9 mouse cellular contexts compared by ENCODE assay signal in genomic region chr7:81933601-81934266, GRCm38 (mm10). TPM values are rescaled to one million over a fixed set of nuclear protein-coding genes. Genes with fewer than 3 reads are reported as not detected.
A peak's percentile ranks its signal among the peaks of the same experiment; 100 is the strongest.
DNase-seq lines count a peak whose midpoint lies in the region; ATAC-seq and TF ChIP-seq lines count a peak whose summit lies in the region.
"Had no signal": no experiment of that assay in that cellular context is flagged by ENCODE, and none has a peak within 500 bp of the region (broad histone marks: within the 10 kb centered on the region; RNA-seq: fewer than 3 reads in every experiment).

No protein-coding gene starts in this region.

- H3K4me1 ChIP-seq in spleen, adult 2 months (ENCODE audit: control insufficient read depth, insufficient read depth, insufficient read length): peaks cover 10% of the 10 kb centered on the region; the same call in 1 of the 2 replicates
- peaks cover 32% of the 10 kb centered on the region for H3K4me1 ChIP-seq in embryonic facial prominence, embryonic 10.5 days
- no peaks in the 10 kb centered on the region for H3K4me1 ChIP-seq in heart, adult 2 months (ENCODE audit: control insufficient read depth, insufficient read depth, low read length)
- peaks cover 24% of the 10 kb centered on the region for H3K4me1 ChIP-seq in limb, embryonic 12.5 days (replicated peaks)
- H3K4me1 ChIP-seq in midbrain, embryonic 14.5 days (ENCODE audit: control insufficient read depth, insufficient read depth, low read length): peaks cover 29% of the 10 kb centered on the region
- peaks cover 8% of the 10 kb centered on the region; the same call in 1 of the 2 replicates for H3K4me1 ChIP-seq in stomach, embryonic 14.5 days (ENCODE audit: control insufficient read depth, insufficient read depth, low read length)

- peak overlapping the region; percentile 66 for H3K4me3 ChIP-seq in spleen, adult 2 months (ENCODE audit: extremely low read depth, insufficient read depth, insufficient read length)
- peak overlapping the region; percentile 97 for H3K4me3 ChIP-seq in embryonic facial prominence, embryonic 10.5 days
- peak overlapping the region; percentile 95 for H3K4me3 ChIP-seq in heart, adult 2 months
- peak overlapping the region; percentile 88 for H3K4me3 ChIP-seq in limb, embryonic 12.5 days (replicated peaks)
- peak overlapping the region; percentile 96 for H3K4me3 ChIP-seq in midbrain, embryonic 14.5 days (replicated peaks; ENCODE audit: low read depth, low read length)
- H3K4me3 ChIP-seq in stomach, embryonic 14.5 days (ENCODE audit: low read depth, low read length): peak overlapping the region; percentile 63

- H3K79me2 ChIP-seq in heart, adult 2 months (replicated peaks; ENCODE audit: control insufficient read depth, insufficient read depth, low read length): 0 out of 2 replicates have a peak, but pooled peaks cover 2% of the 10 kb centered on the region

- TF ChIP-seq EP300 in heart, adult 2 months (IDR thresholded peaks at IDR 0.05; ENCODE audit: insufficient read depth, low read depth, low read length): no peak

- H3K4me2 ChIP-seq in limb, embryonic 12.5 days: peak overlapping the region; percentile 82
- peak overlapping the region; percentile 79 for H3K4me2 ChIP-seq in midbrain, embryonic 14.5 days (ENCODE audit: low read length)
- H3K4me2 ChIP-seq in stomach, embryonic 14.5 days (replicated peaks; ENCODE audit: low read depth, low read length): peak overlapping the region; percentile 77

- no peaks in the 10 kb centered on the region for H3K36me3 ChIP-seq in spleen, adult 2 months (ENCODE audit: control insufficient read depth, insufficient read depth, low read length)
- no peaks in the 10 kb centered on the region for H3K36me3 ChIP-seq in embryonic facial prominence, embryonic 10.5 days (replicated peaks)
- H3K36me3 ChIP-seq in heart, adult 2 months (ENCODE audit: control insufficient read depth, insufficient read depth, low read length): peaks cover 2% of the 10 kb centered on the region; the same call in 1 of the 2 replicates
- H3K36me3 ChIP-seq in limb, embryonic 12.5 days: no peaks in the 10 kb centered on the region
- no peaks in the 10 kb centered on the region for H3K36me3 ChIP-seq in midbrain, embryonic 14.5 days (ENCODE audit: control insufficient read depth, insufficient read depth, low read length)
- no peaks in the 10 kb centered on the region for H3K36me3 ChIP-seq in stomach, embryonic 14.5 days (ENCODE audit: control insufficient read depth, insufficient read depth, low read length)

- no peak for TF ChIP-seq CTCF in spleen, adult 2 months (IDR thresholded peaks at IDR 0.05; ENCODE audit: extremely low read depth, insufficient read depth, insufficient read length, insufficient replicate concordance)
- TF ChIP-seq CTCF in heart, adult 2 months (IDR thresholded peaks at IDR 0.05): no peak

- no peaks in the 10 kb centered on the region for H3K9me3 ChIP-seq in embryonic facial prominence, embryonic 10.5 days
- H3K9me3 ChIP-seq in limb, embryonic 12.5 days: no peaks in the 10 kb centered on the region
- H3K9me3 ChIP-seq in midbrain, embryonic 14.5 days (ENCODE audit: control insufficient read depth, low read length): no peaks in the 10 kb centered on the region
- no peaks in the 10 kb centered on the region for H3K9me3 ChIP-seq in stomach, embryonic 14.5 days (ENCODE audit: control insufficient read depth, low read depth, low read length)

- H3K27ac ChIP-seq in spleen, adult 2 months (ENCODE audit: insufficient read depth, low read length): peak overlapping the region; percentile 41
- H3K27ac ChIP-seq in embryonic facial prominence, embryonic 10.5 days (replicated peaks): peak overlapping the region; percentile 99
- H3K27ac ChIP-seq in heart, adult 2 months: peak overlapping the region; percentile 81
- H3K27ac ChIP-seq in limb, embryonic 12.5 days: peak overlapping the region; percentile 97
- peak overlapping the region; percentile 99 for H3K27ac ChIP-seq in midbrain, embryonic 14.5 days (replicated peaks; ENCODE audit: low read depth, low read length)
- H3K27ac ChIP-seq in stomach, embryonic 14.5 days (ENCODE audit: low read length): peak overlapping the region; percentile 86

- H3K27me3 ChIP-seq in spleen, adult 2 months (ENCODE audit: control insufficient read depth, insufficient read depth, low read length): peaks cover 18% of the 10 kb centered on the region
- H3K27me3 ChIP-seq in embryonic facial prominence, embryonic 10.5 days (replicated peaks; ENCODE audit: low read depth, poor library complexity, severe bottlenecking): peaks cover 24% of the 10 kb centered on the region
- no peaks in the 10 kb centered on the region for H3K27me3 ChIP-seq in heart, adult 2 months (ENCODE audit: control insufficient read depth, insufficient read depth, low read length)
- no peaks in the 10 kb centered on the region for H3K27me3 ChIP-seq in limb, embryonic 12.5 days
- H3K27me3 ChIP-seq in midbrain, embryonic 14.5 days (ENCODE audit: control insufficient read depth, insufficient read depth, low read length): no peaks in the 10 kb centered on the region
- H3K27me3 ChIP-seq in stomach, embryonic 14.5 days (ENCODE audit: control insufficient read depth, insufficient read depth, low read length): no peaks in the 10 kb centered on the region
- H3K27me3 ChIP-seq: CH12.LX had no signal

- H3K9ac ChIP-seq in heart, adult 2 months (ENCODE audit: low read depth, low read length): peak overlapping the region; percentile 88
- peak overlapping the region; percentile 96 for H3K9ac ChIP-seq in limb, embryonic 12.5 days (replicated peaks)
- peak overlapping the region; percentile 100 for H3K9ac ChIP-seq in midbrain, embryonic 14.5 days (replicated peaks; ENCODE audit: low read length)
- H3K9ac ChIP-seq in stomach, embryonic 14.5 days (replicated peaks; ENCODE audit: low read depth, low read length): peak overlapping the region; percentile 63

- peak; percentile 23 for ATAC-seq in limb, embryonic 12.5 days (ENCODE audit: insufficient number of reproducible peaks, insufficient read depth, low FRiP score, low TSS enrichment, low read depth)
- peak; percentile 80 for ATAC-seq in midbrain, embryonic 14.5 days (ENCODE audit: low FRiP score, low TSS enrichment)
- peak; percentile 69 for ATAC-seq in stomach, embryonic 14.5 days (ENCODE audit: insufficient number of reproducible peaks, insufficient read depth, low FRiP score, low read depth)

- no peak for TF ChIP-seq POLR2A in spleen, adult 2 months (IDR thresholded peaks at IDR 0.05; ENCODE audit: low read depth, low read length)
- TF ChIP-seq POLR2A in heart, adult 2 months (IDR thresholded peaks at IDR 0.05; ENCODE audit: insufficient read depth, low read depth, low read length): no peak

- intact Hi-C loops in heart, adult 2 months (cut with DNase I): loop anchor here (2.0 to 5.0 kb wide), 3 partner anchors 66 to 145 kb away; partner anchors contain the start of genes 3110040N11Rik and Btbd1

- peak in 1 of 2 experiments; percentile 13 for DNase-seq in spleen, adult 2 months (ENCODE audit: low read depth in 1 of 2, low spot score in 2 of 2)
- DNase-seq in spleen, adult 12 weeks (ENCODE audit: low spot score): no peak
- DNase-seq in embryonic facial prominence, embryonic 10.5 days (ENCODE audit: low spot score): peak; percentile 82
- DNase-seq in heart, adult 2 months: peak; percentile 80
- peak; percentile 62 for DNase-seq in kidney, adult 18-20 months
- peak; percentile 85 for DNase-seq in midbrain, embryonic 14.5 days

- WGBS in spleen, adult 2 months: under 1% methylated on average over 91 of the region's 103 CpGs
- under 1% methylated on average over 103 of the region's 103 CpGs for WGBS in embryonic facial prominence, embryonic 10.5 days
- under 1% methylated on average over 99 of the region's 103 CpGs for WGBS in heart, adult 2 months
- WGBS in limb, embryonic 12.5 days: under 1% methylated on average over 92 of the region's 103 CpGs
- under 1% methylated on average over 80 of the region's 103 CpGs for WGBS in midbrain, embryonic 14.5 days
- under 1% methylated on average over 88 of the region's 103 CpGs for WGBS in stomach, embryonic 14.5 days

RNA-seq across cellular contexts. Expression of gene Hdgfl3, which starts 0.5 kb away (rescaled TPM):
- 1.2 and 1.7 TPM in 2 replicates for polyA plus RNA-seq in spleen, adult 2 months (2012; rRNA removed)
- 23.6 and 27.5 TPM in 2 replicates for polyA plus RNA-seq in embryonic facial prominence, embryonic 10.5 days (2016; fragmentation: Nextera tagmentation; extraction: Ambion mirVana)
- total RNA-seq in heart, adult 2 months (2021): 1 to 10 TPM; 7.8 to 8.0 TPM
- polyA plus RNA-seq in heart, adult 2 months (2012; rRNA removed): 1.8 and 2.8 TPM in 2 replicates
- polyA plus RNA-seq in limb, embryonic 12.5 days (2016; fragmentation: Nextera tagmentation; extraction: Ambion mirVana): 35.0 and 37.8 TPM in 2 replicates
- polyA plus RNA-seq in midbrain, embryonic 14.5 days (2014; fragmentation: Nextera tagmentation; extraction: Ambion mirVana): 99.2 and 99.4 TPM in 2 replicates
- 20.2 and 20.5 TPM in 2 replicates for polyA plus RNA-seq in stomach, embryonic 14.5 days (2014; fragmentation: Nextera tagmentation; extraction: Ambion mirVana)

RNA-seq across cellular contexts. Expression of gene Bnc1, which starts 58.4 kb away (rescaled TPM):
- 0.07 and 0.18 TPM in 2 replicates for polyA plus RNA-seq in spleen, adult 2 months (2012; rRNA removed)
- 3.1 and 4.5 TPM in 2 replicates for polyA plus RNA-seq in embryonic facial prominence, embryonic 10.5 days (2016; fragmentation: Nextera tagmentation; extraction: Ambion mirVana)
- total RNA-seq in heart, adult 2 months (2021): 1 to 10 TPM in 1 of 2 experiments, under 1 TPM in 1; 0.82 to 1.4 TPM
- 0.57 and 0.91 TPM in 2 replicates for polyA plus RNA-seq in heart, adult 2 months (2012; rRNA removed)
- 4.2 and 4.4 TPM in 2 replicates for polyA plus RNA-seq in limb, embryonic 12.5 days (2016; fragmentation: Nextera tagmentation; extraction: Ambion mirVana)
- polyA plus RNA-seq in midbrain, embryonic 14.5 days (2014; fragmentation: Nextera tagmentation; extraction: Ambion mirVana): 0.27 and 0.30 TPM in 2 replicates
- polyA plus RNA-seq in stomach, embryonic 14.5 days (2014; fragmentation: Nextera tagmentation; extraction: Ambion mirVana): 5.3 and 5.9 TPM in 2 replicates
- total RNA-seq: CH12.LX had no signal

Comparison
In these comparisons a context has a peak if more than half of its experiments do, and no peak if none do; other contexts are left out.
1. H3K27ac ChIP-seq: peak in every context shown above with its lines; median percentile 99 in embryonic facial prominence, embryonic 10.5 days; 99 in midbrain, embryonic 14.5 days; 97 in limb, embryonic 12.5 days; 86 in stomach, embryonic 14.5 days; 81 in heart, adult 2 months; 41 in spleen, adult 2 months.
2. ATAC-seq: peak in every context shown above with its lines; median percentile 80 in midbrain, embryonic 14.5 days; 69 in stomach, embryonic 14.5 days; 23 in limb, embryonic 12.5 days.